Mouse (Mus musculus) mesoderm, embryonic 11.5 days (tissue): ENCODE data around the gene Adat3.
"Not testable (repeated sequence)": the region's sequence is repeated elsewhere in the genome, so short reads cannot be mapped to it uniquely, and the experiment has no call there.

Experiments
- DNase-seq: peaks from one replicate; pipeline ENCODE4 v3.0.0-alpha.2; 2012; ENCODE audit warnings: low read depth, low spot score

The Adat3 gene

DNA sequence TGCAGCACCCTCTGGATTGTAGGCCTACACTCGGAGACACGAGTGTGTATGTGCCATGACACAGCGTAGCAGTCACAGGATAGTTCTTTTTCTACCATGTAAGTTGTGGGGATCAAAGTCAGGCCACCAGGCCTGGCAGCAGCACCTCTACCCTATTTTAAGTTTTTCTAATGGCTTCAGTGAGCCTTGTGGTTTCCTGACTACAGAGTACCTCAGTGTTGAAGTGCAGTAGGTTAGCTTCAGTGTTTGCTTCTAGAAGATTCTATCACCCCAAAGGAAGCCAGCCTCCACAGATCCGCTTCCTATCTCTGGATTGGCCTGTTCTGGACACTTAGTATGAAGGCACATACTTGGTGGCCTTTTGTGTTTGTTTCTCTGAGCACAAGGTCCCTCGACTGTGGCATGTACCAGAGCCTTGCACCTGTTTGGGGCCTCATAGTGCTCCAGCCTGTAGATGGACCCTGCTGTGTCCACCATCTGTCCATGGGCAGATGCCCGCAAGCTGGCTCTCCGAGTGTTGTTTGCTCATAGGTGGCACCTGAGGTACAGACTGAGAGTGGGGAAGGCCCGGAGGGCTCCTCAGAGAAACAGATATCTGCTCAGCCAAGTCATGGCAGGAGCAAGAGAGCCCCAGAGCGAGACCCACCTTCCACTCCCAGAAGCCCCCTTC, 7.6 kb downstream of the Adat3 start:
- no peak for DNase-seq

DNA sequence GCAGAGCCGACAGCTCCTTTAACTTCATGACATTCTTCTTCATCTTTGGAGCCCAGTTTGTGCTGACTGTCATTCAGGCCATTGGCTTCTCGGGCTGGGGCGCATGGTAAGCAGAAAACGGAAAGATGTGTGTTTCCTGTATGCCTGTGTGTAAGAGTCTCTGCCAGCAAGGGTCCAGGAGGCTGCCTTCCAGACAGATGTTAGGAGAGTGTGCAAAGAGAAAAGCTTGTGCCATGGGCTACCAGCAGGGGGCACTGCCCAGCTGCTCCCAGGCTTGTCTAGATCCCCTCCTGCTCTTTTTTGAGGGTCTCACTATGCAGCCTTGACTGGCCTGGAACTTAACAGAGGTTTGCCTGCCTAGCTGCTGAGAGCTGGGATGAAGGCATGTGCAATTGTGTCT, 8.3 kb downstream of the Adat3 start:
- DNase-seq: peak; percentile 71

DNA sequence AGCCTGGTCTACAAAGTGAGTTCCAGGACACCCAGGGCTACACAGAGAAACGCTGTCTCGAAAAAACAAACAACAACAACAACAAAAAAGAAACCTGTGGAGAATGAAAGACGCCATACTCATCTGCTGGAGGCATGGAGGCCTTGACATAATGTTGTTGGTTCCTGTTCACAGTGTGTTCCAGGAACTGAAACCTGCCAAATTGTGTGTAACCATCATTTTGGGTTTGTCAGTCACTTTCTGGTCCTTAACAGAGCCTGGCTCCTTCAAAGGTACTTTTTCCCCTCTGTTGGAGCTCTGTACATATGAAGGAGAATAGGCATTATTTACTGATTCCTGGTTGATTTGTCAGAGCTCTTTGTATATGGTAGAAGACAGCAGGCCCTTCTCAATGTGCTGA, 9.2 kb downstream of the Adat3 start:
- no peak for DNase-seq

DNA sequence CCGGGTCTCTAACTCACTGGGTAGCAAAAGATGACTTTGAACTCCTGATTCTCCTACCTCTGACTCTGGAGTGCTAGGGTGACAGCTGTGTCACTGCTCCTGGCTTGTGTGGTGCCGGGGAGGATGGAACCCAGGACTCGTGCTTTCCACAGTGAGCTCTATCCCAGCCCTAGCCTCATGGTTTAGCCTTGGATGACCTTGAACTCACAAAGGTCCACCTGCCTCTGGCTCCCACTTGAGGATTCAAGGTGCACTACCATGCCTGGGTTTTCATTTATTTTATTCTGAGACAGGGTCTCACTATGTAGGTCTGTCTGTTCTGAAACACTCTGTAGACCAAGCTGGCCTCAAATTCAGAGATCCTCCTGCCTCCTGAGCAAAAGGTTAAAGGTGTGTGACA, 11.1 kb downstream of the Adat3 start:
- DNase-seq: no peak

DNA sequence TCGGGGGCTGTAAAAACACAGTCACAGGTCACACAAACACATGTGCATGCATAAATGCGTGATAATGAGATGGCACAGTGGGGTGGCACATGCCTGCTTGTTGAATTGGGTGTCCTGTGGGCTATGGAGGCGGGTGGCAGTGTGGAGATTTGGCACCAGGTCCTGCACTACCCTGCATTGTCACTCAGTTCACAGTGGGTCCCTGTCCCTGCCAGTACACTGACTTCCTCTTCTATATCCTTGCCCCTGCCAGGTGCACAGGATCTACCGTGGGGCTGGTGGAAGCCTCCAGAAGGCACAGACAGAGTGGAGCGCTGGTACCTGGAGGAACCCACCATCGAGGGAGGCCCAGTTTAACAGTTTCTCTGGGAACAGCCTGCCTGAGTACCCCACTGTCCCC, 11.7 kb downstream of the Adat3 start:
- DNase-seq: no peak

DNA sequence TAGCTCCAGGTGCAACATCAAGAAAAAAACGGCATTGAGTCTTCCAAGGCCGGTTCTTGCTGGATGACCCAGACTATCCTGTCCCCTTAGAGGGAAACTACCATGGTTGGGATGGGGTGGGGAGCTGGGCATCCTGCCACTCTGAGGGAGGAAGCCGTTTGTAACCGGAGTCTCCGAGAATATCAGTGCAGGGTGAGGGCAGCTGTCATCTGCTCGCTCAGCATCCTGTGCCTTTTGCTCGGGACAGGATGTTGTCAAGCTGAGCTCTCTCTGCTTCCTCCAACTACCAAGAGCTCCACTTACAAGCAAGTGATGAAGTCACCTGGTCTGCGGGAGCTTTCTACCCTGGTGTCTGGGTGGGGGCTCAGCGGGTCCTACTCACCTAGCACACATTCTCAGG, 15.5 kb downstream of the Adat3 start:
- DNase-seq: no peak

DNA sequence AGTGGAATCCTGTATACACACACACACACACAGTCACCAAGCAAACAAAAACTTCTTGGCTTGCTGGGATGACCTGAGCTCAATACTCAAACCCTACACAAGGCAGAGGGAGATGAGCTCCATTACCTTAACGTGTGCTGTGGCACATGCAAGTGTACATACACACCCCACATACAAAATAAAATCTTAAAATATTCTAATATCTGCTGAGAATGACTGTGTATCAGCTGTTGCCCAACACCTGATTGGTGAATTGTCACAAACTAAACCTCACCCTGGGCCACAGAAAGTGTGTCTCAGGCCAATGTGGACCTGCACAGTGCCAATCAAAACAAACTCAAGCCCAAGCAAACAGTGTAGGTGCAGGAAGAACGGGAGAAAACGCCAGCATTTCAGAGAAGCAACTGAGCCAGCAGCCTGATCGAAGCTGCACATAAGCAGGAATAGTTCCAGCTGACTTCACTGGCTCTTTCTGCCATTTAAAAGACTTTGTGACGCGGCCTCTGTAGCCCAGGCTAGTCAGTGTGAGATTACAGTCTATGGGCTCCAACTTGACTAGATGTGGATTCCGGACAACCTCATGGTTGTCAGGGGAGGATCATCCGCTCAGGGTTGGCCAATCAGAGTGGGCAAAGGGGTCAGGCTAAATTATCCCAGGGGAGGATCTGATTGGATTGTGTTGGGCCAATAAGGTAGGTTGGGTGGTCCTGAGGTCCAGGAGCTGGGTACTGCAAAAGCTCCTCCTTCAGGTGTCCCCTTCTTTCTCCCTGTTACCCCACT, 17.0 kb downstream of the Adat3 start:
- no peak for DNase-seq

DNA sequence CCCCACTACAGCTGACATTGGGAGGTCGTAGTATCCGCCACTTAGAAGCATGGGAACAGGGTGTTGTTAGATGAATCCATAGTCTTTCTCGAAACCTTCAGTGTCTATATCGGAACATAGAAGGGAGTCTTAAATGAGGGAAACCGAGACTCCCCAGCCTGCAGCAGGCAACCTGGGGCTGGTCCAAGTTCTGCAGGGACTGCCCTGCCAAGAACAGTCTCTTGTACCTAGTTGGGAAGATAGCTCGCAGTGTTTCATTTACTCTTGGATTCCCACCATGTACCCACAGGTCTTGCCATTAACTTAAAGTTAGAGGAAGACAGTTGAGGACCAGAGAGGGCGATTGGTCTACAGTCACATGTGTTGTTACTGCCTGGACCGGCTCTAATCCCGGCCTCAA, 17.7 kb downstream of the Adat3 start:
- no peak for DNase-seq

DNA sequence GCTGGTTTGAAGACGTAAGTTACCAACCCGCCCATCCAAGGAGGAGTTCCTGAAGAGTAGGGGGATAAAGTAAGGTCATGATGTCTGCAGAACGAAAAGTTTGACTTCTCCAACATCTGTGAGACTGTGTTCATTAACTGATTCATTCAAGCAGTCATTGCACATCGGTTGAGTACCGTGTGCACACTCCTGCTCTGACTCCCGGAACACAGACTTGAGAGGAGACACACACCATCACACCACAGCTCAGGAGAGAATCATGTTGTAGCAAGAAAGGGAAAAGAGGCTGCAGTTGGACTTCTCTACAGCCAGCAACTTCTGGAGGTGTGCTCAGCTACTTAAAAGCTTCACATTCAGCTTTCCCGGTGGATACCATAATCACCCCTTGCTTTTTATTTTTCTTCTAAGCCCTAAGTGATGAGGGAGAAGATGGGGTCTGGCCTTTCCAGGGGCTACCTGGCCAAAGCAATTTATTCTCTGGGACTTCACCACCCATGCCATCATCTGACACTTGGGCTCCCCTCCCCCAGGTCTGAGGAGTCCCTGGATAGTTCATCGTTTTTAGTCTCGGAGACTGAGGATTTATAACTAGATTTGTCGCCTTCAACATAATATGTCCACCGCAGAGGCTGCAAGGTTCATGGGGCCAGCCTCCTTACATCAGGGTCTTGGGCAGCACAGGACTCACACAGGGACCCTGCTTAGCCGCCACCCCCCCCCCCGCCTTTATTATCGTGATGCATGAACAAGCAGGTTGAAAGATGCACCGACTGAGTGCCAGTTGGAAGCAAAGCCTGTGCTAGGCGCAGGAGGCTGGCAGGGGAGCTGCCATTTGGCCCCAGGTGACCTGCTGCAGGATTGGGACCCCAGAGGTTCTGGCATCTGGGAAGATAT, 18.4 kb downstream of the Adat3 start:
- DNase-seq: no peak

DNA sequence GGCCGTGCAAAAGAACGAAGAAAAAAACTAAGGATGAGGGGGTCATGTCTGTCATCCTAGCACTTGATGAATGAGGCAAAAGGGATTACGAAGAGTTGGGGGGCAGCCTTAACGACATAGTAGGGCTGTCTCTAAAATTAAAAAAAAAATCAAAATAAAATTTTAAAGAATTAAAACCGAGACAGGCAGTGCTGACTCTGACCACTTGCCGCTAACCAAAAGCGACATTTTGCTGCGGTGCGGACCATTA, 18.9 kb downstream of the Adat3 start:
- no peak for DNase-seq

DNA sequence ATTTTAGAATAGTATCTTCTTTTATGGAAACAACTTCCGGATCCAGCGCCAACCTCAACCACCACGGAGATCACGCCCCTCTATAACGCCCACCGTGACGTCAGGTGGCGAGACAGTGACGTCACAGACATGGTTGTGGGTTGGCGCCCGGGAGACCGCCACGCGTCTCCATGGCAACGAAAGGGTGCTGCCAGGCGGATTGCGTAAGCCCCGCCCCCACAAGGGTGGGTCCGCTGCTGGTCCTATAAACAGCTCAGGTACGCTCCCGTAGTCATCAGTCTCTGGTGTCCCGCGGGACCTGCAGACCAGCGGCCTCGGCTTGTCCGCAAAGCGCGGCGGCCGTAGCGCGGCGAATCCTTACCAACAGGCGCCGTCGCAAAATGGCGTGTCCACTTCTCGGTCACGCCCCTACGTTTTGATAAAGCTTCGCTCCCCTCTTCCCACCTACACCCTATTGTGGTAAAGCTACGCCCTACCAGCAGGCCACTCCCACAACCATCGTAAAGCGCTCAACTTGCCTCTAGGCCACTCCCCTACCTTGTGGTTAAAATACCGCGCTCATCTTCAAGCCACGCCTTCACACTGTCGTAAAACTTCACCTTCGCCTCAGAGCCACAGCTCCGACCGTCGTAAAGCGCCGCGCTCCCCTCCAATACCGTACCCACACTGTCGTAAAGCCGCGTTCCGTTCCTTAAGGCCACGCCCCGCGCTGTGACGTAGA, 19.4 kb downstream of the Adat3 start:
- DNase-seq: peak; percentile 100

DNA sequence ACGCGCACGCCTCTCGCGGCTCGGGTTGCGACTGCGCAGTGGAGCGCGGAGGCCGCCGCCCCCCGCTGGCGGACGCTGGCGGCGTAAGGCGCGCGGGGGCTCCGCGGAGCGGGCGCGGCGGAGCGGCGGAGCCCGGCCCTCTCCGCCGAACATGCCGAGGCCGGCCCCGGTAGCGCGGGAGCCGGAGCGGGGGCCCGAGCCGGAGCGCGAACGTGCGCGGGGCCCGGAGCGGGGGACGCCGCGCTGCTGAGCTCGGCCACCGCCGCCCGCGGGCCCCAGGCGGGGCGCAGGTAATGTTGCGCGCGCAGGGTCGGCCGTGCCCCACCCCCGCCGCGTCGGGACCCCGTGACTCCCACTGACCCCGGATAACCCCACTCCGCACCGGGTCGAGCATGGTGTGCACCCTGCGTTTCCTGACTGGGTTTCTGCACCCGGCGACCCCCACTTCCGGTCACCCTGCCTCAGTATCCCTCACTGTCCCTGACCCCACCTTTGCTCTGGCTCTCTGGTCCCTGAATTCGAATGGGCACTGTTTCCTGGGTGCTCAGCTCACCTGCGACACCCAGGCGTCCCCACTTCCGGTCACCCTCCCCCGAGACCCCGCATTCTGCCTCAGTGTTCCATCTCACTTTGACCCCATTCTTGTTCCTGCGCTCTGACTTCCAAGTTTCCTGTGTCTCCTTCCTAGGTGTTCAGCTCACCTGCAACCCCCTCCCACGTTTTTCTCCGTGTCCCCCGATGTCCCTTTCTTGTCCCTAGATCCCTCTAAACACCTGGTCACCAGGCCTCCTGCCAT, 20.2 kb downstream of the Adat3 start, which contains the start of gene Csnk1g2:
TSS of gene Csnk1g2 (plus strand) at position 178 of the 796 bp plus-strand sequence.
- DNase-seq: peak; percentile 34

DNA sequence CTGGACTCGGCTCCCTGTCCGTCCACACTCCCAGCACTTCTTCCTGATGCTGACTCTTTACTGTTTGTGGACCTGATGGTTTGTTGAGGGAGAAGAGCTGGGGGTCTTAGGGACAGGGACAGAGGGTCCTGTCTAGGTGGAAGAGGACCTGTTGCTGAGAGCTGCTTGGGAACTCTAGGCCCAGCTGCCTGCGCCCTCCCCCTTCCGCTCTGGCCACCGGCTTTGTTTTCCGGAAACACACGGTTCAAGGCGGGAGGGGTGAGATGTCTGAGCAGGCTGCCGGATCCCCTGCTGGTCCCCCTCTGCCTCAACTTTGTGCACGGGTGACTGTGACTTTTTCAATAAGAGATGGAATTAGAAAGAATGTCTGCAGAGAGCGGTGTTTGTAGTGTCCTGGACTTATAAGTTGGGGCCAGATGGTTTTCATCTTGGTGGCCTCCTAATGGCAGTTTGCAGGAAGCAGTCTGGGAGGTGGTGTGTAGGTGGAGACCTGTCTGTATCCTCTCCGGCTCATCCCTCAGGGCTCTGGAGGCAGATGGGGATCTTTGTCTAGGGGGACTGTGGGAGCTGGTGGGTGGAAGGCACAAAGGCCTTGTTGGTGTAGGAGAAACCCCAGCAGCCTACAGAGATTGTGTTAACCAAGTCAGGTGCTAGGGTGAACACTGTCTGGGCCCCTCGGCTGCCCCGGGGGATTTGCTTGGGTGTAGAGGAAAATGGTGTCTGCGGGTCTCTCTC, 20.9 kb downstream of the Adat3 start:
- DNase-seq: peak; percentile 59

DNA sequence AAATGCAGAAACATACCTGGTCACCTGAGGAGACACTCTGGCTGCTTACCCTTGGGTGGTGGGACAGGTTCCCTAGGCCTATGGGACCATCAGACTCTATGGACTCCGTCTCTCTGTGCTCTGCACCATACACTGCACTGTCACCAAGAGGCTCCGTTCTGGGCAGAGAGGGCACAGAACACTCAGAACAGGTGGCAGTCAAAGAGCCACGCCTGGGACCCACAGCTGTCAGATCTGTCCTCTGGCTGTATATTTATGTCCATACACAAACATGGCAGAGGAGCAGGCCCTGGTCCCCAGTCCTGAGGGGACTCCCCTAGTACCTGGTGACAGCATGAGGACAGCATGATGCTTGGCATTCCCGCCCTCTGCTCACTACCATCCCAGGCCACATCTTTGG, 23.1 kb downstream of the Adat3 start:
- DNase-seq: no peak

DNA sequence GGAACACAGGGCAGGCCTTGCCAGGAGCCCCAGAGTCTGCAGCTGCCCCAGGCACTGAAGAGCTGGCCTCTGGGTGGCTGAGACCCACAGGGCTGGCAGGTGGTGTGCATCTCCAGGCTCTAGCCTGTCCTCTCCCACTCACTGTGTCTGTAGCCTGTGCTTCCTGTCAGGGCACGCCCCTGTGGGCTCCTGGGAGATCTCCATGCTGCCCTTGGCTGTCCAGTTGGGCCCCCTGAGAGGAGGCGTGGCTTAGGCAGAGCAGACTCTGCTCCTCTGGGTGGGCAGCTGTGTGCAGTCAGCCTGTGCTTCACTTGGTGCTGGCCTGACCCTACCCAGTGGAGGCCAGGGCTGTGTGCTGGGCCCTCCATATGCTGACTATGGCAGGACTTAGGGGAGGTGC, 25.0 kb downstream of the Adat3 start:
- no peak for DNase-seq

DNA sequence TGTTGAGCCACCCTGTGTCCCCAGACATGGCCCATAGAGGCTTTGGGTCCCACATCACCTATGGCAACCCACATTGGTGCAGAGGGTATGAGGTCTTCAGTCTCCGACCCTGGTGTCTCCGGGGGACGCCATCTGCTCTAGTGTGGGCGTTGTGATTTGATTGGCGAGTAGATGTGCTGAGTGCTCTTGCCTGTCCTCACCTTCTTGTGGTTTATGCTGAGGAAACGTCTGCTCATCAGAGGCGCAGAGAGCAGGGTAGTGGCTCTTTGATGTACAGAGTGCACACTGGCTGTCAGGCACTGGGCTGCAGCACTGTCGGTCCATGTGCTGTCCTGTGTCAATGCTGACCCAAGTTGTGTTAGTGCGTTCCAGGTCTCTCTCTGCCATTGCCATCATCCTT, 26.2 kb downstream of the Adat3 start:
- no peak for DNase-seq

DNA sequence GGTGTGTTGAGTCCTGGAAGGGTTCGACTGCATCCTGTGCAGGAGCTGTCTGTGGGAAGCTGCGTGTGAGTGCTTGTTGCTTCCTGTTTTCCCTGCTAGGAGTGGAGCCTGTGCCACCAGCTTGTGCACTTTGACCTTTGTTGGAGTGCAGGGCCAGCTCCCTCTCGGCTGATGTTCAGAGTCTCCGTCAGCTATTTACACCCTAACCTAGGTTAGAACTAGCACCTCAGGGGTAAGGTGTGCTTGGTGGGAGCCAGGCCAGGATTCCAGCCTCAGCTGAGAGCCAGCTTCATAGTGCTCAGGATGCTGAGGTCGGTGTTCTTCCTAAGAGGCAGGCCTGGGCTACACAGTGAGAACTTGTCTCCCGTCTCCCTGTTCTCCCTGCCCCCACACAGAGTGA, 32.7 kb downstream of the Adat3 start:
- no peak for DNase-seq

DNA sequence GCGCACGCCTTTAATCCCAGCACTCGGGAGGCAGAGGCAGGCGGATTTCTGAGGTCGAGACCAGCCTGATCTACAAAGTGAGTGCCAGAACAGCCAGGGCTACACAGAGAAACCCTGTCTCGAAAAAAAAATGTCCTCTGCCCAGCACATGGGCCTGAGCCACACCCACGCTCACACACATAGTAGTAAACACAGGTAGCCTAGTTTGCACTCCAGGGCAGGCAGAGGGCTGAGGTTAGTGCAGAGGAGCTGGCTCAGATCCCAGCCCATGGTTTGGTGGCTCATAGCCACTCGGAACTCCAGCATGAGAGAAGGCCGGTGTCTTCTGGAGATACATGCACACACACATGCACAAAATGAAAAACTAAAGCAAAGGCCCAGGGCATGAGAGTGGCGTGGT, 44.3 kb downstream of the Adat3 start:
- DNase-seq: no peak

DNA sequence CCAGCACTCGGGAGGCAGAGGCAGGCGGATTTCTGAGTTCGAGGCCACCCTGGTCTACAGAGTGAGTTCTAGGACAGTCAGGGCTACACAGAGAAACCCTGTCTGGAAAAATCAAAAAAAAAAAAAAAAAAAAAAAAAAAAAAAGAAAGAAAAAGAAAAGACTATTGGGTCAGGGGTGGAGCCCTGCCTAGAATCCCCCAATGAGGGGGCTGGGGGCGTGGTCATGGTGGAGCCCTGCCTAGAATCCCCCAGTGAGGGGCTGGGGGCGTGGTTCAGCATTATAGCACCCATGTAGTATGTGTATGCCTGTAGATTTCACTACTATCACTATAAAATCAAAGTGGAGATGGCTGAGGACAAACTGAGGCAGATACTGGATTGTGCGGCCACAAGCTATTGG, 47.2 kb downstream of the Adat3 start:
- DNase-seq: not testable (repeated sequence)

DNA sequence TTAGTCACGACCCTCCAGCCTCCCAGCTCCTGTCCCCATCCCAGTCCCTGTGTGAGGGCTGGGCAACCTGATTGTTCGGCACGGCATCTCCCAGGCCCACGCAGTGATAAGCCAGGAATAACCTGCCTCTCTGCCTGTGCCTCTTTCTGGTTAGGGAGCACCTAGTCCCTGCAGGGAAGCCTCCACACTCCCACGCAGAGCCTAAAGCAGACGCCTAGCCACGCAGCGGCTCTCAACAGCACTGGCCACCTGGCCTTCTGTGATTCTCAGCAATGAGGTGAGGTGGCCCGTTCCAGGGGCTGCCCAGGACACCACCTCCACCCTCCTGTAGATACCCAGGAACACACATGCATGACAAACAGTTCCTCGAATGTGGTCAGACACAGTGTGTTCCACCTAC, 47.7 kb downstream of the Adat3 start:
- DNase-seq: no peak
